Mouse (Mus musculus): Measurements from ENCODE around the gene Rsph6a. TPM values are rescaled to one million over a fixed set of nuclear protein-coding genes. Genes with fewer than 3 reads are reported as not detected.

The Rsph6a gene
- polyA plus RNA-seq, 1 experiment: 0.14 TPM

DNA sequence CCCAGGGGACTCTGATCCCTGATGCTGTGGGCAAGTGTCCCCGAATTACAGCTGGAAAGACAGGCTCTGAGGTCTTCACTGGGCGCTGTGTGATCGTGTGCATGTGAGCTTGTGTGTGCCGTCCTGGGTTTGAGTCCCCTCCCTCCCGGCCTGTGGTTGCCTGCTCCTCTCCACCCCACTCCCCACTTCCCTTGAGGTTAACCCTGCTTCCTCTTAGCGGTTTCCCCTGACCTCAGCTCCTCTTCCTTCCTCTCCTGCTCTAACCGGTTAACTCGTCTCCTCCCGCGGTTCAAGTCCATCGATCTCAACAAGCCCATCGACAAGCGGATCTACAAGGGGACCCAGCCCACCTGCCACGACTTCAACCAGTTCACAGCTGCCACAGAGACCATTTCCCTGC lies 23.3 kb downstream of the Rsph6a start:
- no peak for DNase-seq (ENCODE audit: extremely low spot score in 1 of 2, low spot score in 1 of 2)

GRCm38 (mm10) chr7:19078732-19079131 lies 24.2 kb downstream of the Rsph6a start:
- no peak for DNase-seq (ENCODE audit: extremely low spot score in 1 of 2, low spot score in 1 of 2)

DNA sequence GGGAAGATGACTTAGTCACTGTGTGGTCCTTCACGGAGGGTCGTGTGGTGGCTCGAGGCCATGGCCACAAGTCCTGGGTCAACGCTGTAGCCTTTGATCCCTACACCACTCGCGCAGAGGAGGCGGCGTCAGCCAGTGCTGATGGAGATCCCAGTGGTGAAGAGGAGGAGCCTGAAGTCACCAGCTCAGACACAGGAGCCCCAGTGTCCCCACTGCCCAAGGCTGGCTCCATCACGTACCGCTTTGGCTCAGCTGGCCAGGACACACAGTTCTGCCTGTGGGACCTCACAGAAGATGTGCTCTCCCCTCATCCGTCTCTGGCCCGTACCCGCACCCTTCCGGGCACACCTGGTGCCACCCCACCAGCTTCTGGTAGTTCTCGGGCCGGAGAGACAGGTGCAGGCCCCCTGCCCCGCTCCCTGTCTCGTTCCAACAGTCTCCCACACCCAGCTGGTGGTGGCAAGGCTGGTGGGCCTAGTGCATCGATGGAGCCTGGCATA lies 26.0 kb downstream of the Rsph6a start:
- no peak for DNase-seq (ENCODE audit: extremely low spot score in 1 of 2, low spot score in 1 of 2)

DNA sequence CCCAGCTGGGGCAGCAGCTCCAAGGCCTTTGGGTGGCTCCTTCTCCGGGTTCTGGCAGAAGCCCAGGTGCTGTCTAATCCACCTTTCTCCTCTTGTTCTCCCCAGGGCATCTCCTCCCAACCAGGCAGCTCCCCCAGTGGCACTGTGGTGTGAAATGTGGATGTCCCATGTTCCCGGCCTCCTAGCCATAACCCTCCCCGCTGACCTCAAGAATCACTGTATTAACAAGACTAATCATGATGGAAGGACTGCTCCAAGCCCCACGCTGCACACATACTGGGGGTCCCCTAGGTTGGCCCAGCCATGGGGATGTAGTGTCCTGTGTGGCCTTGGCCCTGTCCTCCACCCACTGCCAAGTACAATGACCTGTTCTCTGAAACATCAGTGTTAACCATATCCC lies 27.7 kb downstream of the Rsph6a start:
- no peak for DNase-seq (ENCODE audit: extremely low spot score in 1 of 2, low spot score in 1 of 2)

DNA sequence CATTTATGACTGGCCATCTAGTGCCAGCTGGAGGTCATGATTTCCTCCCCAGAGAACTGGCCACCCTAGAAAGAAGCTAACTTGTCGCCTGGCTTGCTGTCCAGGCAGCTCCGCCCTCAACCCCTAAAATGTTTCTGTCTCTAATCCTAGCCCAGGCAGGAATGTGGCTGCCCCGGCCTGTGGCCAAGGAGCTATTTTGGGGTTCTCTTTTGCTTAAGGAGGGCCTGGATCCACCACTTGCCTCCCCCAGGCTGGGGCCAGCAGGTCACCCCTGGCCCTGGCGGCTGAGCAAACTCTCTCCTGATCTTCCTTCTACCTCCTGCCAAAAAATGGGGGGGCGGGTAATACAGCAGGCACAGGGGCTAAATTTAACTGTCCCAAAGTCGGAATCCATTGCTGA lies 28.6 kb downstream of the Rsph6a start:
- DNase-seq (ENCODE audit: extremely low spot score in 1 of 2, low spot score in 1 of 2): no peak

- DNase-seq (ENCODE audit: extremely low spot score in 1 of 2, low spot score in 1 of 2): no peak
These were observed 29.2 kb downstream of the Rsph6a start, which contains the start of gene Dmpk for GRCm38 (mm10) chr7:19083701-19084100. Dmpk (plus strand) TSS chr7:19083849.

- no peak for DNase-seq (ENCODE audit: extremely low spot score in 1 of 2, low spot score in 1 of 2)
These were observed 29.8 kb downstream of the Rsph6a start for GRCm38 (mm10) chr7:19084277-19084771.

DNA sequence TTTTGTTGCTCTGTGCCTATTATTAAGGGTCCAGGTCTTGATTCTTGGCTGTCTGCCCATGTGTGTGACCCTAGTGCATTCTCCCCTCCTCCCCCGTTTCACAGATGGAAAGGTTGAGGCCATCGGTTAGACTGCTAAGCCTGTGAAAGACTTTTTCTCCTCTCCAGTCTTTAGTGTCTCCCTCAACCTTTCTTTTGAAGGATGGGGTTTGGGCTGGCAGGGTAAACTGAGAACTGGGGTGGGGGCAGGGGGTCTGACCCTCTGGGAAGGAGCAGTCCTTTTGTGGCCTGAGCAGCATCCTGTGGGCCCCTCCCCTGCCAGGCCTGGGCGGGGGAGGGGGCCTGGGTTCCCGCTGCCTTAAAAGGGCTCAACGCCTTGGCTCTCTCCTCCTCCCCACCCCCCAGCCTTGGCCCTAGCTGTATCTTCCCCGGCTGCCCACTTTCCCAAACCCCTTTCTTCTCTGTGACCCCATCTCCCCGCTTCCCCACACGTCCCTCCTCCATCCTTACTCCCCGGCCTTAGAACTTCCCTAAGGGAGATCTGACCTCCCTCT lies 30.5 kb downstream of the Rsph6a start:
- DNase-seq (ENCODE audit: extremely low spot score in 1 of 2, low spot score in 1 of 2): no peak

- no peak for DNase-seq (ENCODE audit: extremely low spot score in 1 of 2, low spot score in 1 of 2)
These were observed 31.0 kb downstream of the Rsph6a start for GRCm38 (mm10) chr7:19085495-19085894.

GRCm38 (mm10) chr7:19086042-19086441 lies 31.6 kb downstream of the Rsph6a start:
- no peak for DNase-seq (ENCODE audit: extremely low spot score in 1 of 2, low spot score in 1 of 2)

GRCm38 (mm10) chr7:19086760-19087159 lies 32.3 kb downstream of the Rsph6a start:
- no peak for DNase-seq (ENCODE audit: extremely low spot score in 1 of 2, low spot score in 1 of 2)

- peak in 1 of 2 experiments; percentile 63 for DNase-seq (ENCODE audit: extremely low spot score in 1 of 2, low spot score in 1 of 2)
These were observed 34.3 kb downstream of the Rsph6a start for GRCm38 (mm10) chr7:19088813-19089212.

GRCm38 (mm10) chr7:19091913-19092312 lies 37.4 kb downstream of the Rsph6a start:
- no peak for DNase-seq (ENCODE audit: extremely low spot score in 1 of 2, low spot score in 1 of 2)

- DNase-seq (ENCODE audit: extremely low spot score in 1 of 2, low spot score in 1 of 2): no peak
These were observed 38.1 kb downstream of the Rsph6a start for GRCm38 (mm10) chr7:19092381-19093173.

- DNase-seq (ENCODE audit: extremely low spot score in 1 of 2, low spot score in 1 of 2): peak in 1 of 2 experiments; percentile 81
These were observed 38.7 kb downstream of the Rsph6a start for GRCm38 (mm10) chr7:19093174-19093521.

GRCm38 (mm10) chr7:19093537-19094385 lies 39.3 kb downstream of the Rsph6a start:
- peak; percentile 59 to 85 for DNase-seq (ENCODE audit: extremely low spot score in 1 of 2, low spot score in 1 of 2)

GRCm38 (mm10) chr7:19094471-19094825 lies 40.0 kb downstream of the Rsph6a start, which contains the start of gene Six5:
Six5 (plus strand) TSS chr7:19094594.
- DNase-seq (ENCODE audit: extremely low spot score in 1 of 2, low spot score in 1 of 2): no peak

DNA sequence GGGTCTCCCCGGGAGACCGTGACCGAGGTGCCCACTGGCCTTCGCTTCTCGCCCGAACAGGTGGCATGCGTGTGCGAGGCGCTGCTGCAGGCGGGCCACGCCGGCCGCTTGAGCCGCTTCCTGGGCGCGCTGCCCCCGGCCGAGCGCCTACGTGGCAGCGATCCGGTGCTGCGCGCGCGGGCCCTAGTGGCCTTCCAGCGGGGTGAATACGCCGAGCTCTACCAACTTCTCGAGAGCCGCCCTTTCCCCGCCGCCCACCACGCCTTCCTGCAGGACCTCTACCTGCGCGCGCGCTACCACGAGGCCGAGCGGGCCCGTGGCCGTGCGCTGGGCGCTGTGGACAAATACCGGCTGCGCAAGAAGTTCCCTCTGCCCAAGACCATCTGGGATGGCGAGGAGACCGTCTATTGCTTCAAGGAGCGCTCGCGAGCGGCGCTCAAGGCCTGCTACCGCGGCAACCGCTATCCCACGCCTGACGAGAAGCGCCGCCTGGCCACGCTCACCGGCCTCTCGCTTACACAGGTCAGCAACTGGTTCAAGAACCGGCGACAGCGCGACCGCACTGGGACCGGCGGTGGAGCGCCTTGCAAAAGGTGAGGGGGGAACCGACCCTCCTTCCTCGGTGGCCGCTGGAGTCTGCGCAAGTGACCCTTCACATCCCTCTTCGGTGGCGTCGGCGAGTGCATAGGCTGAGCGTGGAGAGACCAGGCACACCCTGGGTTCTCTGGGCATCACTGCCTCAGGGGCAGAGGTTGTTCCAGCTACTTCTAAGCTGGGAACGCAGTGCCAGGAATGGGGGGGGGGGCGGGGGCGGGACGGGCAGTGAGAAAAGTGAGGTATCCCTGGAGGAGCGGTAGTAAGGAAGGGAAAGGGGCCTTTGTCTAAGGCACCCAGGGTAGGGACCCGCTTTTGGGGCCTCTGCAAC lies 40.6 kb downstream of the Rsph6a start:
- DNase-seq (ENCODE audit: extremely low spot score in 1 of 2, low spot score in 1 of 2): no peak

GRCm38 (mm10) chr7:19095751-19096110 lies 41.2 kb downstream of the Rsph6a start:
- no peak for DNase-seq (ENCODE audit: extremely low spot score in 1 of 2, low spot score in 1 of 2)

- no peak for DNase-seq (ENCODE audit: extremely low spot score in 1 of 2, low spot score in 1 of 2)
These were observed 42.0 kb downstream of the Rsph6a start for GRCm38 (mm10) chr7:19096421-19096976.
